Mouse (Mus musculus) G1E (cell line): Measurements from ENCODE around the gene Robo2.

Source experiments
- CTCF ChIP-seq: IDR thresholded peaks from 2 replicates; pipeline ENCODE4 v1.5.1; 2012; ENCODE audit warnings: low read depth, low read length, inconsistent platforms, mixed read lengths
- GATA1 ChIP-seq: IDR thresholded peaks from 2 replicates; pipeline ENCODE4 v1.6.1; 2012; ENCODE audit warnings: borderline replicate concordance, low read length, inconsistent platforms, mixed read lengths
- GATA2 ChIP-seq: IDR thresholded peaks from 2 replicates; pipeline ENCODE4 v1.6.1; 2012; ENCODE audit warnings: low read depth, low read length, inconsistent platforms, borderline replicate concordance

DNA sequence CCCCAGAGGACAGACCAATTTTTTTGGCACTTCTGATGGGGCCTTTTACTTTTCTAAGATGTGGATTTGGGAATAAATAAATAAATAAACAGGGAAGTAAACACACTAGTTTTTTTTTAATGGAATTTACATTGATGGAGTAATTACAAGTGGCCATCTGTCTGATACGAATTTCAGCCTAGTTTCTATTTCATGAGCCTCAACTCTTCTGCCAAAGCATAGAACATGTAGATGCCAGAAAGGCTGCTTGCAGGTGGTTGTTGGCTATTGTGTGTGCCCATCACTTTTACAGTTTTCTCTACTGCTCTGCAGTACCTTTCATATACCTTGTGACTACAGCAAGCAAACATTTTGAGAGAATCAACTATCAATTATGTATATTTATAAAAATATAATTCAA is 355.4 kb downstream of the Robo2 start:
- TF ChIP-seq CTCF (no peak), GATA2 (no peak), GATA1 (no peak)
